Mouse (Mus musculus) neural tube, embryonic 11.5 days (tissue): ENCODE measurements around the gene Olfr764-ps1. TPM values are rescaled to one million over a fixed set of nuclear protein-coding genes. Genes with fewer than 3 reads are reported as not detected.
"Not testable (repeated sequence)": the region's sequence is repeated elsewhere in the genome, so short reads cannot be mapped to it uniquely, and the experiment has no call there.

ENCODE experiments used
- ATAC-seq: fragments of 200-750 bp; cut with Nextera tagmentation; 2 replicates; pipeline ENCODE4 v1.8.0; 2017; ENCODE audit warnings: moderate number of reproducible peaks, mild to moderate bottlenecking, moderate TSS enrichment, moderate library complexity; ENCODE audit not compliant: insufficient read depth, low FRiP score, low TSS enrichment
- DNase-seq: peaks from one replicate; pipeline ENCODE4 v3.0.0-alpha.2; 2015; ENCODE audit warnings: low spot score
- H3K27ac ChIP-seq: fragments of 300-500 bp; sonication (generic); 2 replicates; pipeline ENCODE4 v1.5.1; 2014; ENCODE audit warnings: low read depth, mild to moderate bottlenecking, low read length
- H3K27me3 ChIP-seq: fragments of 300-500 bp; sonication (generic); 2 replicates; pipeline ENCODE4 v1.6.1; 2014; ENCODE audit warnings: mild to moderate bottlenecking, low read length, mixed read lengths; ENCODE audit not compliant: control insufficient read depth, insufficient read depth
- H3K36me3 ChIP-seq: fragments of 300-500 bp; sonication (generic); 2 replicates; pipeline ENCODE4 v1.6.1; 2014; ENCODE audit warnings: mild to moderate bottlenecking, low read length, moderate library complexity, mixed read lengths; ENCODE audit not compliant: control insufficient read depth, insufficient read depth
- H3K4me1 ChIP-seq: fragments of 300-500 bp; sonication (generic); 2 replicates; pipeline ENCODE4 v1.6.1; 2014; ENCODE audit warnings: low read length, mixed read lengths; ENCODE audit not compliant: control insufficient read depth, insufficient read depth
- H3K4me2 ChIP-seq: fragments of 300-500 bp; sonication (generic); 2 replicates; pipeline ENCODE4 v1.6.1; 2014; ENCODE audit warnings: low read depth, mild to moderate bottlenecking, moderate library complexity
- H3K4me3 ChIP-seq: fragments of 300-500 bp; sonication (generic); 2 replicates; pipeline ENCODE4 v1.5.1; 2014; ENCODE audit warnings: low read depth, low read length
- H3K9ac ChIP-seq: fragments of 300-500 bp; sonication (generic); 2 replicates; pipeline ENCODE4 v1.6.1; 2014; ENCODE audit warnings: mild to moderate bottlenecking, low read length
- H3K9me3 ChIP-seq: fragments of 300-500 bp; sonication (generic); 2 replicates; pipeline ENCODE4 v1.6.1; 2016; ENCODE audit warnings: low read length; ENCODE audit not compliant: control insufficient read depth
- WGBS: fragments of 180-500 bp; shearing (Covaris S2); extraction: QIAGEN DNeasy Blood & Tissue Kit; methylation state at CpG from one replicate; pipeline ENCODE4 v1.1.7; 2014; 5-methylcytosine and 5-hydroxymethylcytosine counted together
- polyA plus RNA-seq: library from polyadenylated mRNA; unstranded; fragments of >200 nt; fragmentation: Nextera tagmentation; extraction: Ambion mirVana; gene quantifications from 2 replicates; pipeline ENCODE4 v1.2.1, GENCODE M21; 2014

Olfr764-ps1 gene
- polyA plus RNA-seq, 1 experiment from 2014 or later: not detected

DNA sequence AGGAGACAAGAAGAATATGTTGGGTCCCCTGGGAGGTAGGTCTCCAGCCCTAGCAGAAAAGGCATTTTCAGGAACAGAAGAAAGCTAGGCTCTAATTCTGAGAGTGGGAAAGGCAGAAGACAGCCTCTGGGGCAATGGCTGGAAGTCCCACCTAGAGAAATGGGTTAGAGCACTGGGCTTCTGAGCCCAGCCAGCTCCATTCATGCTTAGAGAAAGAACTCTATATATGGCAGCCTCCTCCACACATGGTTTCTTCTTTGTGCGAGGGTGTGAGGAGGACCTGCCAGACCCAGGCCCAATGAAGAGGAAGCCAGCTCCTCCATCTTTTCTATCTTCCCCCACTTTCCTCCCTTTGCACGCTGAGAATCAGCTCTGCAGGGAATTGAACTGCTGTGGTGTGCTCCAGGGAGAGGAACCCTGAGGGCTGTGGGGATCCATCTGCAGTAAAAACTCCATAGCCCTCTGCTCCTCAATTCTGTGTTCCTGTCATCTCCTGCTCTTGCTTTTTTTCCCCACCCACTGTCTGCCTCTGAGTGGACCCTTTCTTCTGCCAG lies 29.3 kb downstream of the Olfr764-ps1 start, which contains the start of gene Olfr763:
Gene Olfr763, plus strand, starts transcription at position 504 of the 554 bp plus-strand sequence.
- Histone ChIP-seq H3K27ac (no peak within 1 kb of the TSS), H3K9ac (no peak within 1 kb of the TSS), H3K27me3 (no peaks in the 10 kb centered on the region), H3K4me3 (no peak within 1 kb of the TSS), H3K9me3 (no peaks in the 10 kb centered on the region), H3K4me1 (no peaks in the 10 kb centered on the region), H3K36me3 (no peaks in the 10 kb centered on the region), H3K4me2 (no peak within 1 kb of the TSS)
- 67% methylated on average over 2 of the region's 2 CpGs for WGBS
- DNase-seq: no peak
- no peak for ATAC-seq

DNA sequence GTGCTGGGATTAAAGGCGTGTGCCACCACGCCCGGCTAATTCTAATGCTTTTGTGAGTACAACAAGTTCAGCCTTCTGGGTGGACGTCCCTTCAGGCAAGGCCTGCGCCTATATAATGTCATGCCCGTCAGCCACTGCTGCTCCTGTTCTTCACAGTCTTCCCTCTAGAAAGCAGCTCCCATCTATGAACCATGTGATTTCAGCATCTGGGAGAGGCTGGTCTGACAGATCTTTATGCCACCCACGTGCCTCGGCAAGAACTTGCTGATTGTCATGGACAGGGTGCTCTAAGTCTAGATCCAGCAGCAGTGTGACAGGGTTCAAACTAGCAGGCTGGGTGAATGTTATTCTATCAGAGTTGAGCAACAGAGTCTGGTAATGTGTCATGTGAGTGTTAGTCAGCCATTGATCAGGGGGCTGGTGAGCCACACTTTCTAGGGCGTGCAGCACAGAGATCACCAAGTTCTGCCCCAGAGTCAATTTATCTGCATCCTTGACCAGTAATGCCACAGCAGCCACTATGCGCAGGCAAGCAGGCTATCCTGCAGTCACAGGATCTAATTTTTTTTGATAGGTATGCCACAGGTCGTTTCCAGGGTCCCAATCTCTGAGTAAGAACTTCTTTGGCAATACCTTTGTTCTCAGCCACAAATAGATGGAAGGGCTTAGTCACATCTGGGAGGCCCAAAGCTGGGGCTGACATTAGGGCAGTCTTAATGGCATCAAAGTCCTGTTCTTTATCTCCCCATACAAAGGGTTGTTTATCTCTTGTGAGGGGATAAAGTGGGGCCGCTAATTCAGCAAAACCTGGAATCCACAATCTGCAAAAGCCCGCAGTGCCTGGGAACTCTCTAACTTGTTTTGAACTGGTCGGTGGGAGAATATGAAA lies 35.4 kb downstream of the Olfr764-ps1 start:
- 86% methylated on average over 14 of the region's 14 CpGs for WGBS
- Histone ChIP-seq H3K4me2 (no peak overlapping the region), H3K27me3 (no peaks in the 10 kb centered on the region), H3K9me3 (no peaks in the 10 kb centered on the region), H3K4me1 (no peaks in the 10 kb centered on the region), H3K27ac (no peak overlapping the region), H3K36me3 (no peaks in the 10 kb centered on the region), H3K4me3 (no peak overlapping the region), H3K9ac (no peak overlapping the region)
- DNase-seq: no peak
- no peak for ATAC-seq

DNA sequence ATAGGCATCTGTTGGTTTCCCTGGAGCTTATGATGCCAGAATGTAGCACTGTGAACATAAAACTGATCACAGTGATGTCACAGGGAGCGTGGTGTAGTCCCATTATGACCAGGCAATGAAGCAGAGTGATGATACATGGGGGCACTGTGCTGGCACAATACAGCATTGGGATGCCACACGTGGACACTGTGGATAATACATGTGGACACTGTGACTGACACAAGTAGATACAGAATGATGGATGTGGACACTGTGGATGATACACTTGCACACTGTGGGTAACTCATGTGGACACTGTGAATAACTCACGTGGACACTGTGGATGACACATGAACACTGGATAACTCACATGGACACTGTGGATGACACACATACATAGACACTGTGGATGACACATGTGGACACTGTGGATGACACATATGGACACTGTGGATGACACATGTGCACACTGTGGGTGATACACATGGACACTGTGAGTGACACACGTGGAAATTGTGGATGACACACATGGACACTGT lies 43.1 kb downstream of the Olfr764-ps1 start:
- DNase-seq (no peak), ATAC-seq (peak; percentile 38; the same call in 1 of the 2 replicates)
- no peaks in the 10 kb centered on the region for H3K4me1 ChIP-seq
- no peak overlapping the region for H3K9ac ChIP-seq
- H3K36me3 ChIP-seq: no peaks in the 10 kb centered on the region
- WGBS: 77% methylated on average over 4 of the region's 4 CpGs
- H3K27me3 ChIP-seq: no peaks in the 10 kb centered on the region
- no peaks in the 10 kb centered on the region for H3K9me3 ChIP-seq
- H3K4me3 ChIP-seq: no peak overlapping the region
- H3K27ac ChIP-seq: no peak overlapping the region
- H3K4me2 ChIP-seq: no peak overlapping the region

DNA sequence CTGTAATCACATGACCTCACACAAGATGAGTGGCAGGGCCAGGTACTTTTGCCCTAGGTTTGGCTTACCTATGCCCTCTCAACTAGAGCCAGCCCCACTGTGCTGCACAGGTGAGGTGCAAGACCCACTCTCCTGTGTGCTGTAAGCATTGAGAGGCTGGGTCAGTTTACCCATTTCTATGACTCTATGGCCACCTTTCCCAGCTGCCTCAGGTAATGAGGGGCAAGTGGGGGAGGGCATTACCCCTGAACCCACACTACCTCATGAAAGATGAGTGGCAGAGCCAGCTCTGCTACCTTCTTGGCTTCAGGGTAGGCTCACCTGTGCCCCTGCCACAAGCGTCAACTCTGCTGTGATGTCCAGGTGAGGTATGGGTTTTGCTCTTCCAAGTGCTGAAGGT lies 43.9 kb downstream of the Olfr764-ps1 start:
- Histone ChIP-seq H3K4me1 (no peaks in the 10 kb centered on the region), H3K36me3 (no peaks in the 10 kb centered on the region), H3K27ac (no peak overlapping the region), H3K9ac (no peak overlapping the region), H3K9me3 (no peaks in the 10 kb centered on the region), H3K4me2 (no peak overlapping the region), H3K27me3 (no peaks in the 10 kb centered on the region), H3K4me3 (no peak overlapping the region)
- ATAC-seq (no peak), DNase-seq (no peak)
- 88% methylated on average over 1 of the region's 1 CpGs for WGBS

DNA sequence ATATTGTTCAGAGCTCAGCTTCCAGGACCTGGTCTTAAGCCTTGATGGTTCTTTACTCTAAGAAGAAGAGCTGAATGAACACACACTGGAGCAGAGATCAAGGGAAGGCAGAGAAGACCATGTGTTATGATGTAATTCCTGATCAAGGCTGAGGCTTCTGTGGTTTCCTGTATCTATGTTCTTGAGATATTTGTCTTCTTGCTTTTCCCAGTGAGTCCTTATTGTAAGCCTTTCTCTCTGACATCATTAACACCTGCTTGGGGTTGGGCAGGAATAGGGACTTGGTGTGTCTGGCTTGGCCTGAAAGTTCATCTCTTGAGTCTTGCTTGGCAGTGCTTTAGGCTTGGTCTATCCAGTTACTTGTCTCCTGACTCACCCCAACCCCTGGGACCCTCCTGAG lies 48.7 kb downstream of the Olfr764-ps1 start:
- DNase-seq (no peak), ATAC-seq (no peak)
- Histone ChIP-seq H3K4me1 (no peaks in the 10 kb centered on the region), H3K27ac (no peak overlapping the region), H3K9ac (no peak overlapping the region), H3K4me3 (no peak overlapping the region), H3K27me3 (no peaks in the 10 kb centered on the region), H3K4me2 (no peak overlapping the region), H3K9me3 (no peaks in the 10 kb centered on the region), H3K36me3 (no peaks in the 10 kb centered on the region)

DNA sequence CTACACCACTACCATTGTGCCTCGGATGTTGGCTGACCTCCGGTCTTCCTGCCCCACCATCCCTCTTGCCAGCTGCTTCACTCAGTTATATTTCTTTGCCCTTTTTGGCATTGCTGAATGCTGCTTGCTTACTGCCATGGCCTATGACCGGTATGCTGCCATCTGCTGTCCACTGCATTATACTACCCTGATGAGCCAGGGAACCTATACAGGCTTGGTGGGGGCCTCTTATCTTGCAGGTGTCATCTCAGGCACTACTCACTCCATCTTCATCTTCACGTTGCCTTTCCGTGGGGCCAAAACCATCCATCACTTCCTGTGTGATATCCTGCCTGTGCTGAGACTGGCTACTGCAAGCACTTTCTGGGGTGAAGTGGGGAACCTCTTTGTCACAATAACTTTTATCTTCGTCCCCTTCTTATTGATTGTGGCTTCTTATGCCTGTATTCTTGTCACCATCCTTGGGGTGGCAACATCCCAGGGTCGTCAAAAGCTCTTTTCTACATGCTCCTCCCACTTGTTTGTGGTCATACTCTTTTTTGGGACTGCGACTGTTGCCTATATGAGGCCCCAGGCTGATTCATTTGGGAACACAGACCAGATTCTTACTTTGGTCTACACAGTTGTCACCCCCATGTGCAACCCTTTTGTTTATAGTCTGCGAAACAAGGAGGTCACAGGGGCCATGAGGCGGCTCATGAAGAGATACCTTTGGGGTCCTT lies 49.4 kb downstream of the Olfr764-ps1 start:
- 68% methylated on average over 7 of the region's 10 CpGs for WGBS
- ATAC-seq: peak; percentile 20; the same call in 1 of the 2 replicates
- H3K27me3 ChIP-seq, H3K9me3 ChIP-seq, H3K4me3 ChIP-seq, DNase-seq, H3K4me1 ChIP-seq, H3K36me3 ChIP-seq, H3K9ac ChIP-seq, H3K4me2 ChIP-seq, H3K27ac ChIP-seq: not testable (repeated sequence)

DNA sequence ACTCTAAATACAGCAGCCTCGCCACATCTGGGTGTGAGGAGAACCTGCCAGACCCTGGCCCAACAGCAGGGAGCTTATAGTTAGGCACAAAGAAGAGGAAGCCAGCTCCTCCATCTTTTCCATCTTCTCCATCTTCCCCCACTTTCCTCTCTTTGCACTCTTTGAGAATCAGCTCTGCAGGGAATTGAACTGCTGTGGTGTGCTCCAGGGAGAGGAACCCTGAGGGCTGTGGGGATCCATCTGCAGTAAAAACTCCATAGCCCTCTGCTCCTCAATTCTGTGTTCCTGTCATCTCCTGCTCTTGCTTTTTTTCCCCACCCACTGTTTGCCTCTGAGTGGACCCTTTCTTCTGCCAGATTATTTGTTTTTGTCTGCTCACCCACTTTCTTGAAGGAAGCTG lies 50.6 kb downstream of the Olfr764-ps1 start, which contains the start of gene Olfr9:
Gene Olfr9, plus strand, starts transcription at position 301 of the 400 bp plus-strand sequence.
- H3K9me3 ChIP-seq, H3K27me3 ChIP-seq, H3K4me3 ChIP-seq, H3K36me3 ChIP-seq, H3K4me1 ChIP-seq, H3K9ac ChIP-seq, H3K27ac ChIP-seq, H3K4me2 ChIP-seq, ATAC-seq, DNase-seq: not testable (repeated sequence)
- WGBS: 36% methylated on average over 1 of the region's 1 CpGs
